Mouse (Mus musculus) kidney, adult 2 months (tissue): ENCODE results near the gene 5730522E02Rik.

Experiments used
- CTCF ChIP-seq: fragments of 200-500 bp; conservative IDR thresholded peaks from 2 replicates; pipeline ENCODE4 v1.5.1; 2011; ENCODE audit warnings: low read depth, mild to moderate bottlenecking, control low read depth, low read length, moderate library complexity, mixed read lengths; ENCODE audit not compliant: insufficient read depth, insufficient read length
- POLR2A ChIP-seq: fragments of 200-500 bp; IDR thresholded peaks from one replicate; pipeline ENCODE4 v1.6.1; 2011; ENCODE audit warnings: low read depth, low read length, control low read depth

DNA sequence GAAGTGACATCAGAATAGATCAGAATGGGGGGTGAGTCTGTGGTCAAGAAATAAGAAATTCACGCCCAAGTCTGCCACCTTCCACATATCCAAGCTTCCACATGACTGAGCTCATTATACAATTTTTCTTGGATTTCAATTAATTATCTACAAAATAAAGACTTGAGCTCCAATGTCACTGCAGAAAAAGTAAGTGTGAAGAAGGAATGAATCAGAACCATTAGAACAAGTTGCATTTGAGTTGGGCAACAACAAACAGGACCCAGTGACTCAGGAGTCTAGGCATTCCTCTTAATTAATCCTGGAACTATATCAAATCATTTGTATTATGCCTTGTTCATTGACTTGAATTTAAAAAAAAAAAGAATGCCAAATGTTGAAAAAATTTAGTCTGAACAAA lies 422.9 kb downstream of the 5730522E02Rik start:
- TF ChIP-seq CTCF (no peak), POLR2A (no peak)
